Mouse (Mus musculus) C2C12 (cell line): Measurements from ENCODE around the gene Mras.

ENCODE experiments used
- FOSL1 ChIP-seq: IDR thresholded peaks from one replicate; pipeline ENCODE4 v1.8.0; 2011; ENCODE audit warnings: mild to moderate bottlenecking, low read length; ENCODE audit not compliant: poor library complexity, insufficient read depth, severe bottlenecking
- USF1 ChIP-seq: IDR thresholded peaks from one replicate; pipeline ENCODE4 v1.6.1; 2011; ENCODE audit warnings: low read depth, mild to moderate bottlenecking, control low read depth, moderate library complexity

- no peak for TF ChIP-seq FOSL1
- TF ChIP-seq USF1: no peak
Measured at GRCm38 (mm10) chr9:99394366-99394765, 42.8 kb downstream of the Mras start.
